Mouse (Mus musculus) midbrain, embryonic 11.5 days (tissue): ENCODE data around the gene Olfr800. TPM values are rescaled to one million over a fixed set of nuclear protein-coding genes. Genes with fewer than 3 reads are reported as not detected.

ENCODE experiments used
- ATAC-seq: fragments of 200-750 bp; cut with Nextera tagmentation; 2 replicates; pipeline ENCODE4 v1.8.0; 2017; ENCODE audit warnings: moderate TSS enrichment, moderate library complexity; ENCODE audit not compliant: low FRiP score
- DNase-seq: peaks from one replicate; pipeline ENCODE4 v3.0.0; 2015; ENCODE audit warnings: low spot score; ENCODE audit errors: missing footprints
- H3K27ac ChIP-seq: fragments of 300-500 bp; sonication (generic); 2 replicates; pipeline ENCODE4 v1.5.1; 2014; ENCODE audit warnings: low read depth, low read length
- H3K27me3 ChIP-seq: fragments of 300-500 bp; sonication (generic); 2 replicates; pipeline ENCODE4 v1.6.1; 2014; ENCODE audit warnings: mild to moderate bottlenecking, low read length, moderate library complexity, mixed read lengths; ENCODE audit not compliant: control insufficient read depth, insufficient read depth
- H3K36me3 ChIP-seq: fragments of 300-500 bp; sonication (generic); 2 replicates; pipeline ENCODE4 v1.6.1; 2014; ENCODE audit warnings: mild to moderate bottlenecking, low read length, moderate library complexity, mixed read lengths; ENCODE audit not compliant: control insufficient read depth, insufficient read depth
- H3K4me1 ChIP-seq: fragments of 300-500 bp; sonication (generic); 2 replicates; pipeline ENCODE4 v1.6.1; 2014; ENCODE audit warnings: low read length; ENCODE audit not compliant: control insufficient read depth, insufficient read depth
- H3K4me2 ChIP-seq: fragments of 300-500 bp; sonication (generic); 2 replicates; pipeline ENCODE4 v1.6.1; 2014; ENCODE audit warnings: mild to moderate bottlenecking, moderate library complexity
- H3K4me3 ChIP-seq: fragments of 300-500 bp; sonication (generic); 2 replicates; pipeline ENCODE4 v1.5.1; 2014; ENCODE audit warnings: low read depth, low read length
- H3K9ac ChIP-seq: fragments of 300-500 bp; sonication (generic); 2 replicates; pipeline ENCODE4 v1.6.1; 2014; ENCODE audit warnings: low read length
- H3K9me3 ChIP-seq: fragments of 300-500 bp; sonication (generic); 2 replicates; pipeline ENCODE4 v1.6.1; 2016; ENCODE audit warnings: low read length; ENCODE audit not compliant: control insufficient read depth
- WGBS: fragments of 180-500 bp; shearing (Covaris S2); extraction: QIAGEN DNeasy Blood & Tissue Kit; methylation state at CpG from one replicate; pipeline ENCODE4 v1.1.7; 2014; 5-methylcytosine and 5-hydroxymethylcytosine counted together
- polyA plus RNA-seq: library from polyadenylated mRNA; unstranded; fragments of >200 nt; fragmentation: Nextera tagmentation; extraction: Ambion mirVana; gene quantifications from 2 replicates; pipeline ENCODE4 v1.2.1, GENCODE M21; 2014

Olfr800 gene
- polyA plus RNA-seq, 1 experiment from 2014 or later, result not detected

DNA sequence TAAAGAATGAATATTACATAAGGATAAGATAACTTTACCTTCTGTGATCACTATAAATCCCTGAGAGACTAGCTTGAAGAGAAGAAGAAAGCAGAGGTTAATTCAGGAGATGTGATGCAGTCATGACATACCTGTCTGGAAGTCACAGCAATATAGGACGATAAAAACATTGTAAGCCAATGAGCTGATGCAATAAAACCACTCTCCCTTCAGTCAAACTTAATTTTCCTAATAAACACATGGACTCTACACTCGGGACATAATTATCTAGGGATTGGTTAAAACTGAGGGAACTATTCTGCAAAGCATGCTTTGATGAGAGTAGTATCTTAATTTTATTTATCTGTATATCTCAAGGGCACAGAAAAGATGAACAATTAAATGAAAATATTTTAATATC is 36.7 kb downstream of the Olfr800 start, which contains the start of gene Olfr803:
Olfr803 (minus strand) TSS at position 101 of the 400 bp plus-strand sequence.
- H3K27me3 ChIP-seq, result no peaks in the 10 kb centered on the region
- ATAC-seq (no peak), DNase-seq (no peak)
- no peak within 1 kb of the TSS for H3K9ac ChIP-seq
- H3K4me1 ChIP-seq, result no peaks in the 10 kb centered on the region
- H3K9me3 ChIP-seq, result no peaks in the 10 kb centered on the region
- 71% methylated on average over 2 of the region's 2 CpGs for WGBS
- no peak within 1 kb of the TSS for H3K27ac ChIP-seq
- no peaks in the 10 kb centered on the region for H3K36me3 ChIP-seq
- no peak within 1 kb of the TSS for H3K4me3 ChIP-seq
- no peak within 1 kb of the TSS for H3K4me2 ChIP-seq

DNA sequence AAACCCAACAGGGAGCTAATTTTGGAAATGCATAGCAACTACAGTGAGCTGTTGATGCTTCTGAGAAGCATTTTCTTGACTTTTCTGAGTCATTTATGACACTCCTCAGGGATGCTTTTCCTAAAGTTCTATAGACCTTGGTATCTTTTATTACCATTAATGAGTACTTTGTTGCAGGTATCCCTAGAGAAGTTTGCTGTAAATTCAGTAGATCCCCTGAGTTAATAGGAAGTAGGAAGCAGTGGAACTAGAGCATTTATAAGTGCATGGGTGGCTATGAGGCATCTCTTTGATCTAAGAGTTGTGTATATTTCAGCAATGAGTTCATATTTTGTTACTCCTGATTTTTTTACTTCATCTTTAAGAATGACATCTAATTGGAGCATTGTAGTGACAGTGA is 45.4 kb downstream of the Olfr800 start, which contains the start of gene Olfr804:
Olfr804 (plus strand) TSS at position 301 of the 400 bp plus-strand sequence.
- Histone ChIP-seq H3K9me3 (no peaks in the 10 kb centered on the region), H3K4me2 (no peak within 1 kb of the TSS), H3K27ac (no peak within 1 kb of the TSS), H3K36me3 (no peaks in the 10 kb centered on the region), H3K9ac (no peak within 1 kb of the TSS), H3K27me3 (no peaks in the 10 kb centered on the region), H3K4me1 (no peaks in the 10 kb centered on the region), H3K4me3 (no peak within 1 kb of the TSS)
- DNase-seq (no peak), ATAC-seq (no peak)

Other genes starting within 250 kb of the Olfr800 start
- gene Olfr786, start 230.4 kb upstream of the Olfr800 start, polyA plus RNA-seq, result not detected in 2 replicates
- gene Olfr787, start 195.8 kb upstream of the Olfr800 start, polyA plus RNA-seq, result not detected in 2 replicates
- not detected in 2 replicates for gene Olfr788, start 186.7 kb upstream of the Olfr800 start, polyA plus RNA-seq
- not detected in 2 replicates for gene Olfr789, start 172.9 kb upstream of the Olfr800 start, polyA plus RNA-seq
- not detected in 2 replicates for gene Olfr790, start 159.2 kb upstream of the Olfr800 start, polyA plus RNA-seq
- gene Olfr791, start 135.9 kb upstream of the Olfr800 start, polyA plus RNA-seq, result not detected in 2 replicates
- gene Olfr792, start 118.5 kb upstream of the Olfr800 start, polyA plus RNA-seq, result not detected in 2 replicates
- not detected in 2 replicates for gene Olfr794, start 90.0 kb upstream of the Olfr800 start, polyA plus RNA-seq
- not detected in 2 replicates for gene Olfr796, start 45.1 kb upstream of the Olfr800 start, polyA plus RNA-seq
- gene Olfr798, start 29.8 kb upstream of the Olfr800 start, polyA plus RNA-seq, result not detected in 2 replicates
- gene Olfr799, start 20.2 kb upstream of the Olfr800 start, polyA plus RNA-seq, result not detected in 2 replicates
- not detected in 2 replicates for gene Olfr801, start 16.2 kb downstream of the Olfr800 start, polyA plus RNA-seq
- not detected in 2 replicates for gene Olfr802, start 30.5 kb downstream of the Olfr800 start, polyA plus RNA-seq
- gene Olfr803, start 36.6 kb downstream of the Olfr800 start, polyA plus RNA-seq, result not detected in 2 replicates
- not detected in 2 replicates for gene Olfr804, start 45.5 kb downstream of the Olfr800 start, polyA plus RNA-seq
- not detected in 2 replicates for gene Olfr805, start 71.7 kb downstream of the Olfr800 start, polyA plus RNA-seq
- gene Olfr806, start 84.2 kb downstream of the Olfr800 start, polyA plus RNA-seq, result not detected in 2 replicates
- gene Olfr807, start 100.1 kb downstream of the Olfr800 start, polyA plus RNA-seq, result not detected in 2 replicates
- not detected in 2 replicates for gene Olfr808, start 107.8 kb downstream of the Olfr800 start, polyA plus RNA-seq
- gene Olfr809, start 116.9 kb downstream of the Olfr800 start, polyA plus RNA-seq, result not detected in 2 replicates
- gene Olfr810, start 137.2 kb downstream of the Olfr800 start, polyA plus RNA-seq, result not detected in 2 replicates
- gene Olfr811, start 146.7 kb downstream of the Olfr800 start, polyA plus RNA-seq, result not detected in 2 replicates
- gene Olfr812, start 188.4 kb downstream of the Olfr800 start, polyA plus RNA-seq, result not detected in 2 replicates
- not detected in 2 replicates for gene Olfr813, start 197.7 kb downstream of the Olfr800 start, polyA plus RNA-seq
- not detected in 2 replicates for gene Olfr814, start 222.2 kb downstream of the Olfr800 start, polyA plus RNA-seq
- gene Olfr815, start 248.2 kb downstream of the Olfr800 start, polyA plus RNA-seq, result not detected in 2 replicates